Mouse (Mus musculus) neural tube, embryonic 12.5 days (tissue): ENCODE measurements around the gene Ctps2. TPM values are rescaled to one million over a fixed set of nuclear protein-coding genes. Genes with fewer than 3 reads are reported as not detected.

Experiments
- ATAC-seq: fragments of 200-750 bp; cut with Nextera tagmentation; 2 replicates; pipeline ENCODE4 v1.8.0; 2017; ENCODE audit warnings: low read depth, mild to moderate bottlenecking, moderate TSS enrichment, moderate library complexity; ENCODE audit not compliant: low FRiP score
- H3K27ac ChIP-seq: fragments of 300-500 bp; sonication (generic); 2 replicates; pipeline ENCODE4 v1.5.1; 2016
- H3K27me3 ChIP-seq: fragments of 300-500 bp; sonication (generic); replicated peaks from 2 replicates; pipeline ENCODE4 v1.6.1; 2016; ENCODE audit warnings: mild to moderate bottlenecking
- H3K36me3 ChIP-seq: fragments of 300-500 bp; sonication (generic); 2 replicates; pipeline ENCODE4 v1.6.1; 2016; ENCODE audit warnings: mild to moderate bottlenecking
- H3K4me1 ChIP-seq: fragments of 300-500 bp; sonication (generic); 2 replicates; pipeline ENCODE4 v1.6.1; 2016
- H3K4me2 ChIP-seq: fragments of 300-500 bp; sonication (generic); replicated peaks from 2 replicates; pipeline ENCODE4 v1.6.1; 2016; ENCODE audit warnings: mild to moderate bottlenecking
- H3K4me3 ChIP-seq: fragments of 300-500 bp; sonication (generic); 2 replicates; pipeline ENCODE4 v1.5.1; 2016
- H3K9ac ChIP-seq: fragments of 300-500 bp; sonication (generic); 2 replicates; pipeline ENCODE4 v1.6.1; 2016; ENCODE audit warnings: mild to moderate bottlenecking
- H3K9me3 ChIP-seq: fragments of 300-500 bp; sonication (generic); 2 replicates; pipeline ENCODE4 v1.6.1; 2016; ENCODE audit warnings: mild to moderate bottlenecking
- WGBS: fragments of 180-500 bp; shearing (Covaris S2); methylation state at CpG from one replicate; pipeline ENCODE4 v1.1.7; 2016; 5-methylcytosine and 5-hydroxymethylcytosine counted together
- polyA plus RNA-seq: library from polyadenylated mRNA; unstranded; fragments of >200 nt; fragmentation: Nextera tagmentation; extraction: Ambion mirVana; gene quantifications from 2 replicates; pipeline ENCODE4 v1.2.1, GENCODE M21; 2016

Gene Ctps2
- polyA plus RNA-seq, 1 experiment from 2014 or later, result 77.5 TPM

DNA sequence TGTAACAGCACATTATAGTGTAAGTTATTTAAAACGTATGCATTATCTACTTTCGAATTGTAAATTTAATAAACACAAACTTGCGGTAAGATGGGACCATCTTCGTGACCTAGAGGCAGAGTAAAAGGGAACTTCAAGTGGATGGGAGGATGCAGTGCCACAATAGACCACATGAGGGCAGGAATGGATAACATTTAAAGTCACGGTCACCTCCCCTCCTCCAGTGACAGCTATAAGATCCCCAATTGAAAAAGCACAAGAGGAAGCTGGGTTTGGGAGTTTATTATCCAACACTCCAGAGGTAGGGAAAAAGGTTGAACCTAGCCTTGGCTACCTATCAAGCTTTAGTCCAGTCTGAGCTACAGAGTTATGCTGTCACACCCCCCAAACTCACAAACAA, 14.7 kb downstream of the Ctps2 start:
- 0 out of 2 replicates have a peak, but pooled peaks have one; percentile 21 for ATAC-seq
- Histone ChIP-seq H3K9me3 (no peaks in the 10 kb centered on the region), H3K4me2 (no peak overlapping the region), H3K4me3 (no peak overlapping the region), H3K4me1 (no peaks in the 10 kb centered on the region), H3K27ac (no peak overlapping the region), H3K36me3 (peaks cover 5% of the 10 kb centered on the region; the same call in 1 of the 2 replicates), H3K27me3 (no peaks in the 10 kb centered on the region), H3K9ac (no peak overlapping the region)
- WGBS, result 36% methylated on average over 5 of the region's 5 CpGs

DNA sequence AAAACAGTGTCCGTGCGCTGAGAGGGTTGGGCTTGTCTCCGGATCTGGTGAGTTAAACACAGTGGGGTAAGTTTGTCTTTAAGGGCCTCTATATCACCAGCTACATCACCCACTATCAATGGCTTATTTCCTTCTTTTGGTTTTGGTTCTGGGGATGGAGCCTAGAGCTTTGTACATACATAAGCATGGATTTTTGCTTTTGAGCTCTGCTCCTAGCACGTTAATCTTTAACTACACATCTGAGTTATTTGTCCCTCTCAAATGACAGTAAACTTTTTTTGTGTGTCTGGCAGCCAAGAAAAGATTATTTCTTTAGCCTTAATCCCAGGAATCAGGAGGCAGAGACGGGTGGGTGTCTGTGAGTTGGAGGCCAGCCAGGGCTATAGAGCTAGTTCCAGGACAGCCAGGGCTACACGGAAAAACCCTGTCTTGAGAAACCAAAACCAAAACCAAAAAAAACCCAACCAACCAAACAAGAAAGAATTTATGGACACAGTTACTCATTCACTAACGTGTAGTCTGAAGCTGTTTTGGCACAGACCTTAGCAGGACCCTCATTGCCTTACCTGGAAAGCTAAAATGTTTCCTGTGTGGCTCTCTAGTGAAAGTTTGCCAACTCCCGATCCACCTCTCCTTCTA, 20.6 kb downstream of the Ctps2 start:
- Histone ChIP-seq H3K9ac (no peak overlapping the region), H3K4me2 (no peak overlapping the region), H3K4me3 (no peak overlapping the region), H3K4me1 (no peaks in the 10 kb centered on the region), H3K36me3 (no peaks in the 10 kb centered on the region), H3K9me3 (no peaks in the 10 kb centered on the region), H3K27ac (no peak overlapping the region), H3K27me3 (no peaks in the 10 kb centered on the region)
- 91% methylated on average over 8 of the region's 8 CpGs for WGBS
- ATAC-seq, result no peak

DNA sequence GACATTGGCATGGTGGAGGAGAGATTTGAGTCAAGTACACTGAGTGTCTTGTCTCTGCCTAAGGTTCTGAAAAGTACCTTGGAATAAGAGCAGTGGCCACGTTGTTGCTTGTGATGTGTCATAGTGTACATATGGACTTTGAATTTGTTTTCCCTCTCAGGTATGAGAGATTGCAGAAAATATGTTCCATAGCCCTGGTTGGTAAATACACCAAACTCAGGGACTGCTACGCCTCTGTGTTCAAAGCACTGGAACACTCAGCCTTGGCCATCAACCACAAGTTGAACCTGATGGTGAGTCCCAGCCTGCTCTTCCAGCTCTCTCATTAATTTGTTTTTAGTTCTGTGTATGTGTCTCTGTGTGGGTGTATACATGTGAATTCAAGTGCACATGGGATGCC, 30.4 kb downstream of the Ctps2 start:
- Histone ChIP-seq H3K4me2 (no peak overlapping the region), H3K36me3 (peaks cover 10% of the 10 kb centered on the region), H3K27me3 (no peaks in the 10 kb centered on the region), H3K9ac (no peak overlapping the region), H3K27ac (no peak overlapping the region), H3K4me1 (no peaks in the 10 kb centered on the region), H3K4me3 (no peak overlapping the region), H3K9me3 (no peaks in the 10 kb centered on the region)
- 92% methylated on average over 2 of the region's 2 CpGs for WGBS
- no peak for ATAC-seq

DNA sequence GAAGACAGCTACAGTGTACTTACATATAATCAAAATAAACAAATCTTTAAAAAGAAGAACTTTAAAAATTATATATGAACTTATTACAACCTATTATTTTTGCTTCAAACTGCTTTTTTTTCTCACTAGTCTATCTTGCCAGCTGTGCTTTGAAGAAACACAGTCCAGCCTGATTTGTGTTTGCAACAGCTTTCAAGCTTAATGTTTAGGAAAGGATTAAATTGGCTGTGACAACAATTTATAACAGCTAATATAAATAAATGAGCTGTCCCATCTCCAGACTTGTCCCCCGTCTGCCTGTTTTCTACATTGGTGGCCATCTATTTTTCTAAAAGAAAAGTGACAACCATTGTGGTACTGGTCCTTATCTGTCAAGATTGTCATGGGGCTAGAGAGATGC, 41.0 kb downstream of the Ctps2 start:
- whole genome bisulfite sequencing, result 81% methylated on average over 1 of the region's 1 CpGs
- no peak for ATAC-seq

DNA sequence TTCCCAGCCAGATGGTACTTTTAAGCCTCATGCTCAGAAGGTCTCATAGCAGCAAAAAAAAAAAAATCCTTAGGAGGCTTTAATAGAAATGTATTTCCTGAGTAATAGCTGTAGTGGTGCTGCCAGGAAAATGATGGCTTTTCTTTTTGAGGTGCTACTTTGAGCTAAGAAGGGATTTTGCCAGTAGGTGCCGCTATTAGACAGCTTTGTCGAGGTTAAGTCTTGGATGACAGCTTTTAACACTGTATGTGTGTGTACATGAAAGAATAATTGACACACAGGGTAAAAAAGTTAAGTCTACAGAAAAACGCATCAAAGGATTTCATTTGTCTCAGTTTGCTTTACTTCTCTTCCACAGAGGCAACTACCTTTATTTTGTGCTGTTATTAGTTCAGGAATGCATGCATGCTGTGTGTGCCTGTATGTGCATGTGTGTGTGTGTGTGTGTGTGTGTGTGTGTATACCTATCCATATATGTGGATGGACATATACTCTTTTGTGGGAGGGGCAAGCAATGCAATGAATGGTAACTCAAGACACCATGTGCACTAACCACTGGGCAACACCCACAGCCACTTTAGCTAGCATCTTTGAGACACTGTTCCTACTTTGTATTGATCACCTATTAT, 48.9 kb downstream of the Ctps2 start:
- Histone ChIP-seq H3K27me3 (no peaks in the 10 kb centered on the region), H3K4me2 (no peak overlapping the region), H3K4me3 (no peak overlapping the region), H3K27ac (no peak overlapping the region), H3K36me3 (no peaks in the 10 kb centered on the region), H3K9me3 (no peaks in the 10 kb centered on the region), H3K4me1 (no peaks in the 10 kb centered on the region), H3K9ac (no peak overlapping the region)
- WGBS, result 45% methylated on average over 3 of the region's 3 CpGs
- no peak for ATAC-seq

More for the DNA sequence above, 41.0 kb downstream of the Ctps2 start:
- Histone ChIP-seq H3K9me3 (no peaks in the 10 kb centered on the region), H3K4me3 (no peak overlapping the region), H3K27ac (no peak overlapping the region), H3K27me3 (no peaks in the 10 kb centered on the region), H3K4me1 (no peaks in the 10 kb centered on the region), H3K36me3 (no peaks in the 10 kb centered on the region), H3K4me2 (no peak overlapping the region), H3K9ac (no peak overlapping the region)

DNA sequence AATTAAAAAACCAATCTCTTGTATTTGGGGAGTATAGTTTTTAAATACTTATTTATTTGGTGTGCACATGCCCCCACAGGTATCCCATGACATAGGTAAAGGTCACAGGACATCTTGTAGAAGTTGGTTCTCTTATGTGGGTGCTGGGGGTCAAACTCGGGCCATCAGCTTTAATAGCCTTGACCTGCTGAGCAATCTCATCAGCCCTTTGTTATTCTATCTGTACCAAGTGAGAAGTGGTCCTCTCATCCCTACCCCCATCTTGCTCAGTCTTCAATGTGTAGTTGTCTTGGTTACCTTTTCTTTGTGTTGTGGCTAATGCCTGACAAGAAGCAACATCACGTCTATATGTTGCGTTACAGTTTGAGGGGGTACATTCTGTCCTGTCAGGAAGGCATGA, 56.9 kb downstream of the Ctps2 start:
- no peak overlapping the region for H3K4me2 ChIP-seq
- H3K27ac ChIP-seq, result no peak overlapping the region
- no peaks in the 10 kb centered on the region for H3K4me1 ChIP-seq
- no peak overlapping the region for H3K9ac ChIP-seq
- H3K36me3 ChIP-seq, result no peaks in the 10 kb centered on the region
- H3K27me3 ChIP-seq, result no peaks in the 10 kb centered on the region
- no peak for ATAC-seq
- no peaks in the 10 kb centered on the region for H3K9me3 ChIP-seq
- whole genome bisulfite sequencing, result 62% methylated on average over 3 of the region's 3 CpGs
- no peak overlapping the region for H3K4me3 ChIP-seq

DNA sequence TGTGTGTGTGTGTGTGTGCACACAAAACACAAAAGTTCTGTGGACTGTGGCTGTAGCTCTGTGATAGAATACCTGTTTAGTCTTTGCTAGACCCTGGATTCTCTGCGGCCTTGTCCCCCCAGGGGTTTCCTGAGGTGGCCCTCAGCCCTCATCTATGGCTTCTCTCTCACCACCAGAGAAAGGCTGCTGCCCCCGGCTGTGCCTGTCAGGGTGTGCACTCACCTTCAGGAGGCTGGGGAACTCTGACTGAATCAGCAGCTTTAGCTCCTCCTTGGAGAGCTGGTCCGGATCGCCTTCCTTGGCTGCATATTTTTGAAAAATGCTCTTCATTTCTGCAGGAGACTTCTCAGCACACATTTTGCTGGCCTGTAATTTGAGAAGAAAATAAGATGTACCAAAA, 62.8 kb downstream of the Ctps2 start:
- Histone ChIP-seq H3K9me3 (no peaks in the 10 kb centered on the region), H3K4me1 (no peaks in the 10 kb centered on the region), H3K36me3 (no peaks in the 10 kb centered on the region), H3K4me2 (no peak overlapping the region), H3K27ac (no peak overlapping the region), H3K27me3 (no peaks in the 10 kb centered on the region), H3K9ac (no peak overlapping the region), H3K4me3 (no peak overlapping the region)
- ATAC-seq, result no peak
- WGBS, result 42% methylated on average over 4 of the region's 4 CpGs

DNA sequence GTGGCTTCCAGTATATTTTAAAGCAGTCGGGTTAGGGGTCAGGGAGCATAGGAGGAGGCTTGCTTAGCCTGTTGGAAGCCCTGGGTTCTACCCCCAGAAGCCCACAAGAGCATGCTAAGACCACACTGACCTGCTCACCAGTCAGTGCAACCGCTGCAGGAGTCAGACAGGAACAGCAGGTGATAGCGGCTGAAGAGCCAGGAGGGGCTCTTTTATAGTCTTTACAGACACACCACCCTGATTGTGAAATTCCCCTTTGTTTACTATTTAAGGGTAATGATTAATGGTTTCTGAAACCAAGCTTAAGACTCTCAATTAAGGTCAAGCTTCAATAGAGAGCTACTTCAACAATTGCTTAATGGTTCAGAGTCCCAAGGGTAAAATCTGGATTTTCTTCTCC, 63.3 kb downstream of the Ctps2 start, which contains the start of gene S100g:
TSS of gene S100g (minus strand) at position 217 of the 400 bp plus-strand sequence.
- Histone ChIP-seq H3K27ac (no peak within 1 kb of the TSS), H3K36me3 (no peaks in the 10 kb centered on the region), H3K9ac (no peak within 1 kb of the TSS), H3K4me3 (no peak within 1 kb of the TSS), H3K4me2 (no peak within 1 kb of the TSS), H3K9me3 (no peaks in the 10 kb centered on the region), H3K27me3 (no peaks in the 10 kb centered on the region), H3K4me1 (no peaks in the 10 kb centered on the region)
- 46% methylated on average over 3 of the region's 3 CpGs for WGBS
- ATAC-seq, result no peak

DNA sequence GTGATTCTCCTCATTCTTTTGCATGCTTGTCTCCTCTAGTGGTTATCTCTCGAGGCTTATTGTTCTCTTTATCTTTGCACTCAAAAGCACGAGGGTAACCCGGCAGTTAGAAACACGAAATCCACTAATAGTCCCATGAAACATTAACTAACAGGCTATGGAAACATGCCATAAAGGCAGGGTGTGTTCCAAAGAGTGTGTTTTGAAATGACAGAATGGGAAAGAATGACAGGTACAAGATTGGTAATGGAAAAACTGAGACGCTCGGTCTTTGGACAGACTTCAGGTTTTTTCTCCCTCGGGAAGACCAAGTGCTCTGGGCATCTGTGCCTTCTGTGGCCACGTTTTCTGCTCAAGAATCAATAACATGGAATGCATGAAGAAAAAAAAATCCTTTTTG, 66.4 kb downstream of the Ctps2 start:
- Histone ChIP-seq H3K4me3 (no peak overlapping the region), H3K9me3 (no peaks in the 10 kb centered on the region), H3K27me3 (no peaks in the 10 kb centered on the region), H3K4me2 (no peak overlapping the region), H3K27ac (no peak overlapping the region), H3K4me1 (no peaks in the 10 kb centered on the region), H3K9ac (no peak overlapping the region), H3K36me3 (no peaks in the 10 kb centered on the region)
- WGBS, result 74% methylated on average over 8 of the region's 8 CpGs
- no peak for ATAC-seq

DNA sequence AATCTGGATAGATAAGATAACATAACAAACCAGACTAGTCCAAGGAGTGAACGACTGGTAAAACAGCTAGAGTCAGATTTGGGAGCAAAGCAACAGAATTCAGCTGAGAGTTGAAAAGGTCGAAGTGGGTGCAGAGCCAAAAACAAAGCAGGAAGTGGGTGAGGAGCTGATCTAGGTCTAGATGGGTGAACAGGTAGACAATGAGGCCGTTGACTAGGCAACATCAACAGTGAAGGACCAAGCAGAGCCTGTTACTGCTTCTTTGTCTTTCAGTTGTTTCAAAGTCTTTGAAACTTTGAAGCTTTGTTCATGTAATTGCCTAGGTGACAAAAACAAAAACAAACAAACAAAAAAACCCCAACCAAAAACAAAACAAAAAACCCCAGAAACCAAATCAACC, 75.2 kb downstream of the Ctps2 start:
- Histone ChIP-seq H3K9me3 (no peaks in the 10 kb centered on the region), H3K4me1 (no peaks in the 10 kb centered on the region), H3K4me3 (no peak overlapping the region), H3K27me3 (no peaks in the 10 kb centered on the region), H3K4me2 (no peak overlapping the region), H3K27ac (no peak overlapping the region), H3K36me3 (no peaks in the 10 kb centered on the region), H3K9ac (no peak overlapping the region)
- ATAC-seq, result no peak
- 87% methylated on average over 3 of the region's 3 CpGs for WGBS

DNA sequence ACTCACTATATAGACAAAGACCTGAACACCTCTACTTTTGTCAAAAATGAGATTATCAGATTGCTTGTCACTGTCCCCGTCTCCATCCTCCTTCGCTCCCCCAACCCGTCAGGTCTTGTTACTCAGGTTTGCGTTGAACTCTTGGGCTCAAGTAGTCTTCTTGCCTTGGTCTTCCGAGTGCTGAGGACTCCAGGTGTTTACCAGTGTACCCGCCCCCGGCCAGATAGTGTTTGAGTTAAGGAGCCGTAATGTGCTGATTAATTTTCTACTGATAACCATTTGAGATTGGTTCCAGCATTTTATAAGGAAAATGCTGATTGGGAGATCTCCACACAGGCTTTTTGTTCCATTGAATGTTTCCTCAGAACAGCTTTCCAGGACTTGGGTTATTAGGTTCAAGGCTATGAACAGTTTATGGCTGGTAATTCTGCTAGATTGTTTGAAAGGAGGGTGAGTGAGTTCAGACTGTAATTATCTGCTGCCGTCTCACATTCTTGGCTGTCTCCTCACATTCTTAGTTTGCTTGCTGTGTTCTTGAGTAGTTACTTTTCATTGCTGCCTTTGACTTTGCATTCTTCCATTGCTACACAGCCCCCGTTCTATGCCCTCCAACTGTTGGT, 85.9 kb downstream of the Ctps2 start:
- no peak overlapping the region for H3K4me3 ChIP-seq
- H3K4me1 ChIP-seq, result no peaks in the 10 kb centered on the region
- no peak overlapping the region for H3K9ac ChIP-seq
- no peaks in the 10 kb centered on the region for H3K36me3 ChIP-seq
- no peak for ATAC-seq
- no peak overlapping the region for H3K27ac ChIP-seq
- no peaks in the 10 kb centered on the region for H3K9me3 ChIP-seq
- no peak overlapping the region for H3K4me2 ChIP-seq
- no peaks in the 10 kb centered on the region for H3K27me3 ChIP-seq
- WGBS, result 94% methylated on average over 10 of the region's 10 CpGs

DNA sequence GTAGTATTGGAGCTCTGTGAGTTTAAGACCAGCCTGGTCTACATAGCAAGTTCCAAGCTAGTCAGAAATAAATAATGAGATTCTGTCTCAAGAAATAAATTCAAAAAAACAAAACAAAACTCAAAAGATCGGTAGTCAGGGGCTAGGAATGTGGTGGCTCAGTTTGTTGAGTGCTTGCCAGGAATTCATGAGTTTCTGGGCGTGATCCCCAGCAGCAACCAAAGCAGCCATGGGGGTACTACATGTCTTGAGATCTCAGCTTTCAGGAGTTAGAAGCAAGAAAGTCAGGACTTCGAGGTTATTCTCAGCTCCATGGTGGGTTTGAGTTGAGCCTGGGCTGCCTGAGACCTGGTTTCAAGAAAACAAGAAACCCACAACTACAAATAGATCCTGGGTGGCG, 90.4 kb downstream of the Ctps2 start:
- H3K9ac ChIP-seq, result no peak overlapping the region
- no peak overlapping the region for H3K4me3 ChIP-seq
- H3K27ac ChIP-seq, result no peak overlapping the region
- H3K36me3 ChIP-seq, result no peaks in the 10 kb centered on the region
- H3K4me1 ChIP-seq, result no peaks in the 10 kb centered on the region
- no peak overlapping the region for H3K4me2 ChIP-seq
- no peaks in the 10 kb centered on the region for H3K27me3 ChIP-seq
- WGBS, result 90% methylated on average over 4 of the region's 4 CpGs
- no peak for ATAC-seq
- no peaks in the 10 kb centered on the region for H3K9me3 ChIP-seq

DNA sequence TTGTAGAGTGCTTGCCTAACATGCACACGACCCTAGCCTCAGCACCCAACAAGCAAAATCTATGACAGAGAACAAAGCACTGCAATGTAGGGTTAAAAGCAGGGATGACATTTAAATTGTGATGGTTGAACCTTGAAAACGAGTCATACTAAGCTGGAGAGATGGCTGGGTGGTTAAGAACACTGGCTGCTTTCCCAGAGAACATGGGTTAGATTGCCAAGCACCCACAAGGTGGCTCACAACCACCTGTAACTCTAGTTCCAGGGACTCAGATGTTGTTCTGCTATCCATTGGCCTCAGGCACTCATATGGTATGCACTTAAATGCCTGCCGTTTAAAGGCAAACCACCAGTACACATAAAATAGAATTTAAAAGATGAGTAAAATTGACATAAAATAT, 91.1 kb downstream of the Ctps2 start:
- H3K4me3 ChIP-seq, result no peak overlapping the region
- H3K4me2 ChIP-seq, result no peak overlapping the region
- no peak overlapping the region for H3K27ac ChIP-seq
- 83% methylated on average over 3 of the region's 3 CpGs for WGBS
- H3K4me1 ChIP-seq, result no peaks in the 10 kb centered on the region
- ATAC-seq, result no peak
- H3K9me3 ChIP-seq, result no peaks in the 10 kb centered on the region
- no peak overlapping the region for H3K9ac ChIP-seq
- no peaks in the 10 kb centered on the region for H3K36me3 ChIP-seq
- no peaks in the 10 kb centered on the region for H3K27me3 ChIP-seq
